Mouse (Mus musculus) gastrocnemius, postnatal 25 days (tissue): ENCODE measurements at regions not wholly inside any gene's neighbourhood (a gene's known extent, or its start where the extent isn't known, plus 50 kb on each side); places are given as distances from the start of the nearest gene placed in this dataset.
"Not testable (repeated sequence)": the region's sequence is repeated elsewhere in the genome, so short reads cannot be mapped to it uniquely, and the experiment has no call there.

Source experiments
- DNase-seq: peaks from one replicate; pipeline ENCODE4 v3.0.0; 2022

GRCm38 (mm10) chr14:74205011-74205410 is 435.6 kb upstream of the Htr2a start:
- DNase-seq = no peak

GRCm38 (mm10) chr14:74217914-74218446 is 422.7 kb upstream of the Htr2a start:
- DNase-seq = no peak

GRCm38 (mm10) chr14:74219761-74220160 is 420.9 kb upstream of the Htr2a start:
- DNase-seq = no peak

- DNase-seq = no peak
Measured at GRCm38 (mm10) chr14:74222093-74222492, 418.5 kb upstream of the Htr2a start.

- no peak for DNase-seq
Measured at GRCm38 (mm10) chr14:74229560-74230187, 411.0 kb upstream of the Htr2a start.

- no peak for DNase-seq
Measured at GRCm38 (mm10) chr14:74240212-74240611, 400.4 kb upstream of the Htr2a start.

- DNase-seq = no peak
Measured at GRCm38 (mm10) chr14:74249263-74249878, 391.3 kb upstream of the Htr2a start.

- DNase-seq = no peak
Measured at GRCm38 (mm10) chr14:74250021-74250420, 390.6 kb upstream of the Htr2a start.

- DNase-seq = no peak
Measured at GRCm38 (mm10) chr14:74252189-74253145, 388.2 kb upstream of the Htr2a start.

- no peak for DNase-seq
Measured at GRCm38 (mm10) chr14:74255000-74255399, 385.6 kb upstream of the Htr2a start.

- no peak for DNase-seq
Measured at GRCm38 (mm10) chr14:74259437-74259836, 381.2 kb upstream of the Htr2a start.

- no peak for DNase-seq
Measured at GRCm38 (mm10) chr14:74267086-74267485, 373.6 kb upstream of the Htr2a start.

- no peak for DNase-seq
Measured at GRCm38 (mm10) chr14:74294560-74294959, 346.1 kb upstream of the Htr2a start.

GRCm38 (mm10) chr14:74304483-74304882 is 336.2 kb upstream of the Htr2a start:
- no peak for DNase-seq

GRCm38 (mm10) chr14:74306717-74307307 is 333.8 kb upstream of the Htr2a start:
- no peak for DNase-seq

- not testable (repeated sequence) for DNase-seq
Measured at GRCm38 (mm10) chr14:74309451-74309850, 331.2 kb upstream of the Htr2a start.

GRCm38 (mm10) chr14:74327291-74327690 is 313.3 kb upstream of the Htr2a start:
- DNase-seq = no peak

- DNase-seq = no peak
Measured at GRCm38 (mm10) chr14:74350751-74351150, 289.9 kb upstream of the Htr2a start.

GRCm38 (mm10) chr14:74352286-74352685 is 288.4 kb upstream of the Htr2a start:
- no peak for DNase-seq

GRCm38 (mm10) chr14:74358730-74359444 is 281.8 kb upstream of the Htr2a start:
- DNase-seq = no peak
